Mouse (Mus musculus) naive thymus-derived CD4-positive, alpha-beta T cell, adult 5 months (primary cell): ENCODE measurements around the gene Arl5a. TPM values are rescaled to one million over a fixed set of nuclear protein-coding genes. Genes with fewer than 3 reads are reported as not detected.

Experiments
- polyA plus RNA-seq: library from polyadenylated mRNA; unstranded; fragments of 100-300 nt; shearing (Covaris generic); gene quantifications from one replicate; pipeline ENCODE4 v1.2.1, GENCODE M21; 2017

The Arl5a gene
- 30.8 TPM for polyA plus RNA-seq

GRCm38 (mm10) chr2:52424747-52425522, at the start of gene Arl5a:
Arl5a (minus strand) TSS chr2:52424901.

DNA sequence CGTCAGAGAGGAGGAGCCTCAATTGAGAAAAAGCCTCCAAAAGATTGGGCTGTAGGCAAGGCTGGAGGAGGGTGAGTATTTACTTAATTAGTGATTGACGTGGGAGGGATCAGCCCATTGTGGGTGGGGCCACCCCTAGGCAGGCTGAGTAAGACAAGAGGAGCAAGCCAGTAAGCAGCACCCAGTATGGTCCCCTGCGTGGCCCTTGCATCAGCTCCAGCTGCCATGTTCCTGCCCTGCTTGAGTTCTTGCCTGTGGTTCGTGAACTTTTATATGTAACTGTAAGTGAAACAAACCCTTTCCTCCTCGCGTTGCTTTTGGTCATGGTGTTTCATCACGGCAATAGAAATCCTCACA, 46.3 kb downstream of the Arl5a start, which contains the start of gene Neb:
Gene Neb, minus strand, starts transcription at position 27 of the 357 bp plus-strand sequence.

Other genes with a start within 250 kb of the Arl5a start
- 2.2 TPM for gene Neb, start 46.4 kb downstream of the Arl5a start, polyA plus RNA-seq